Mouse (Mus musculus): ENCODE measurements at regions not wholly inside any gene's neighbourhood (a gene's known extent, or its start where the extent isn't known, plus 50 kb on each side); places are given as distances from the start of the nearest gene placed in this dataset.

GRCm38 (mm10) chr2:114419346-114419745 is 218.1 kb upstream of the Zfp770 start:
- no peak for TF ChIP-seq CTCF (IDR thresholded peaks at IDR 0.05; ENCODE audit: extremely low read depth, insufficient read depth, low read length)
- no peak for TF ChIP-seq POLR2A (IDR thresholded peaks at IDR 0.05; ENCODE audit: extremely low read depth, insufficient read depth, low read length)

All from cortical plate, adult 2 months (tissue).